Mouse (Mus musculus): ENCODE measurements at regions not wholly inside any gene's neighbourhood (a gene's known extent, or its start where the extent isn't known, plus 50 kb on each side); places are given as distances from the start of the nearest gene placed in this dataset.

- DNase-seq (ENCODE audit: low read depth, low spot score) = no peak
These were observed 124.3 kb upstream of the Msx2 start for GRCm38 (mm10) chr13:53596871-53597800.

- no peak for DNase-seq (ENCODE audit: low read depth, low spot score)
These were observed 119.9 kb upstream of the Msx2 start for GRCm38 (mm10) chr13:53592755-53593154.

GRCm38 (mm10) chr13:53586771-53587170 lies 113.9 kb upstream of the Msx2 start:
- DNase-seq (ENCODE audit: low read depth, low spot score) = no peak

GRCm38 (mm10) chr13:53584504-53585130 lies 111.7 kb upstream of the Msx2 start:
- DNase-seq (ENCODE audit: low read depth, low spot score) = no peak

GRCm38 (mm10) chr13:53553876-53554577 lies 81.2 kb upstream of the Msx2 start:
- no peak for DNase-seq (ENCODE audit: low read depth, low spot score)

GRCm38 (mm10) chr13:53553192-53553875 lies 80.5 kb upstream of the Msx2 start:
- DNase-seq (ENCODE audit: low read depth, low spot score) = no peak

- no peak for DNase-seq (ENCODE audit: low read depth, low spot score)
These were observed 75.5 kb upstream of the Msx2 start for GRCm38 (mm10) chr13:53548396-53548795.

- no peak for DNase-seq (ENCODE audit: low read depth, low spot score)
These were observed 70.4 kb upstream of the Msx2 start for GRCm38 (mm10) chr13:53543291-53543690.

GRCm38 (mm10) chr13:53539797-53540196 lies 66.9 kb upstream of the Msx2 start:
- no peak for DNase-seq (ENCODE audit: low read depth, low spot score)

- DNase-seq (ENCODE audit: low read depth, low spot score) = no peak
These were observed 65.1 kb upstream of the Msx2 start for GRCm38 (mm10) chr13:53537937-53538336.

GRCm38 (mm10) chr13:53535781-53536425 lies 63.0 kb upstream of the Msx2 start:
- no peak for DNase-seq (ENCODE audit: low read depth, low spot score)

- no peak for DNase-seq (ENCODE audit: low read depth, low spot score)
These were observed 60.9 kb upstream of the Msx2 start for GRCm38 (mm10) chr13:53533738-53534137.

- no peak for DNase-seq (ENCODE audit: low read depth, low spot score)
These were observed 54.0 kb upstream of the Msx2 start for GRCm38 (mm10) chr13:53526880-53527279.

GRCm38 (mm10) chr13:53522807-53523206 lies 49.9 kb upstream of the Msx2 start:
- no peak for DNase-seq (ENCODE audit: low read depth, low spot score)

All from CD4-positive, CD25-positive, alpha-beta regulatory T cell, adult 2 months (primary cell).